ENCODE assay signal across 8 mouse cellular contexts in genomic region chr14:54426689-54427398, GRCm38 (mm10). TPM values are rescaled to one million over a fixed set of nuclear protein-coding genes. Genes with fewer than 3 reads are reported as not detected.
DNase-seq lines count a peak whose midpoint lies in the region; ATAC-seq and TF ChIP-seq lines count a peak whose summit lies in the region.

Gene Mrpl52, plus strand, starts transcription at chr14:54426909.

- peak; percentile 77 for ATAC-seq in heart, embryonic 12.5 days (ENCODE audit: insufficient number of reproducible peaks, low FRiP score)
- peak; percentile 74 for ATAC-seq in kidney, embryonic 16.5 days (ENCODE audit: low FRiP score, low TSS enrichment)
- peak; percentile 80 for ATAC-seq in monocyte, adult 5-6 weeks (replicated peaks; ENCODE audit: insufficient number of reproducible peaks, low FRiP score, low TSS enrichment, poor library complexity, severe bottlenecking)

- H3K9ac ChIP-seq in heart, embryonic 12.5 days: peak within 1 kb of the TSS; percentile 89
- peak within 1 kb of the TSS; percentile 91 for H3K9ac ChIP-seq in kidney, embryonic 16.5 days (replicated peaks; ENCODE audit: low read length)

- H3K4me1 ChIP-seq in erythroblast, embryonic 14.5 days (ENCODE audit: control insufficient read depth): peaks cover 65% of the 10 kb centered on the region
- peaks cover 35% of the 10 kb centered on the region for H3K4me1 ChIP-seq in heart, embryonic 12.5 days (replicated peaks)
- H3K4me1 ChIP-seq in kidney, embryonic 16.5 days (ENCODE audit: insufficient read depth, low read length): peaks cover 26% of the 10 kb centered on the region

- H3K4me2 ChIP-seq in heart, embryonic 12.5 days: peak within 1 kb of the TSS; percentile 80
- H3K4me2 ChIP-seq in kidney, embryonic 16.5 days (replicated peaks; ENCODE audit: low read depth, low read length): peak within 1 kb of the TSS; percentile 73

- H3K27me3 ChIP-seq in erythroblast, embryonic 14.5 days (ENCODE audit: control insufficient read depth): peaks cover 21% of the 10 kb centered on the region
- H3K27me3 ChIP-seq in heart, embryonic 12.5 days (replicated peaks): no peaks in the 10 kb centered on the region
- no peaks in the 10 kb centered on the region for H3K27me3 ChIP-seq in kidney, embryonic 16.5 days (ENCODE audit: insufficient read depth, low read length)

- TF ChIP-seq CTCF in brain, embryonic 14.5 days (IDR thresholded peaks at IDR 0.05; ENCODE audit: borderline replicate concordance, extremely low read depth, insufficient read depth, insufficient read length): no peak

- H3K9me3 ChIP-seq in erythroblast, embryonic 14.5 days (ENCODE audit: control insufficient read depth, low read length): no peaks in the 10 kb centered on the region; the same call in 1 of the 2 replicates
- H3K9me3 ChIP-seq in heart, embryonic 12.5 days (replicated peaks): 0 out of 2 replicates have a peak, but pooled peaks cover 4% of the 10 kb centered on the region
- no peaks in the 10 kb centered on the region for H3K9me3 ChIP-seq in kidney, embryonic 16.5 days (ENCODE audit: low read length)

- H3K4me3 ChIP-seq in erythroblast, embryonic 14.5 days (replicated peaks): peak within 1 kb of the TSS; percentile 93
- peak within 1 kb of the TSS; percentile 95 for H3K4me3 ChIP-seq in heart, embryonic 12.5 days
- H3K4me3 ChIP-seq in kidney, embryonic 16.5 days (ENCODE audit: low read length): peak within 1 kb of the TSS; percentile 85

- peak; percentile 46; the same call in 1 of the 2 replicates for TF ChIP-seq POLR2A in brain, embryonic 14.5 days (IDR thresholded peaks at IDR 0.05; ENCODE audit: borderline replicate concordance, extremely low read depth, insufficient read depth, insufficient read length, poor library complexity, severe bottlenecking)

- peaks cover 19% of the 10 kb centered on the region for H3K36me3 ChIP-seq in erythroblast, embryonic 14.5 days (ENCODE audit: control insufficient read depth)
- peaks cover 14% of the 10 kb centered on the region for H3K36me3 ChIP-seq in heart, embryonic 12.5 days
- H3K36me3 ChIP-seq in kidney, embryonic 16.5 days (ENCODE audit: insufficient read depth, low read length): 0 out of 2 replicates have a peak, but pooled peaks cover 9% of the 10 kb centered on the region

- peak within 1 kb of the TSS; percentile 85 for H3K27ac ChIP-seq in heart, embryonic 12.5 days (ENCODE audit: poor library complexity, severe bottlenecking)
- peak within 1 kb of the TSS; percentile 91 for H3K27ac ChIP-seq in kidney, embryonic 16.5 days (ENCODE audit: low read length)

- DNase-seq in CD4-positive helper T cell, adult 2 months (ENCODE audit: low read depth, low spot score): peak; percentile 86
- DNase-seq in brain, embryonic 14.5 days (ENCODE audit: low read depth): peak; percentile 97
- peak; percentile 93 for DNase-seq in liver
- peak; percentile 86 to 90 for DNase-seq in spleen, postnatal 36 days (ENCODE audit: low spot score in 2 of 2)

- under 1% methylated on average over 48 of the region's 48 CpGs for WGBS in heart, embryonic 12.5 days
- under 1% methylated on average over 47 of the region's 48 CpGs for WGBS in kidney, embryonic 16.5 days

RNA-seq across cellular contexts. Expression of gene Mrpl52, which starts in this region (rescaled TPM):
- 186 and 230 TPM in 2 replicates for polyA plus RNA-seq in brain, embryonic 14.5 days (2012; rRNA removed)
- polyA plus RNA-seq in erythroblast, embryonic 14.5 days (2012): 62.3 and 63.5 TPM in 2 replicates
- polyA plus RNA-seq in heart, embryonic 12.5 days (2016; fragmentation: Nextera tagmentation; extraction: Ambion mirVana): 284 and 290 TPM in 2 replicates
- 202 and 227 TPM in 2 replicates for polyA plus RNA-seq in kidney, embryonic 16.5 days (2015; fragmentation: Nextera tagmentation; extraction: Ambion mirVana)
- total RNA-seq in monocyte, adult 5-6 weeks (2017): 49.3 to 72.4 TPM (median 52.8 TPM) in 3 replicates

Comparison
In these comparisons a context has a peak if more than half of its experiments do, and no peak if none do; other contexts are left out.
1. Peak in every context shown above with its lines: DNase-seq, ATAC-seq, H3K4me3 ChIP-seq and H3K27ac ChIP-seq.